Mouse (Mus musculus) left cerebral cortex, postnatal 14 days (tissue): ENCODE results near the gene Exoc3l. TPM values are rescaled to one million over a fixed set of nuclear protein-coding genes. Genes with fewer than 3 reads are reported as not detected.

Source experiments
- DNase-seq, 2 experiments: peaks; one replicate each; pipeline ENCODE4 v3.0.0; 2021 to 2022; ENCODE audit warnings: low spot score in 2 of 2, mixed read lengths in 1 of 2
- intact Hi-C: fragments of 180-260 bp; cut with DNase I; formaldehyde crosslinking; loops from one replicate; pipeline ENCODE4 v1.15.1; 2025
- microRNA-seq, 2 experiments: library from miRNA; unstranded; fragments of <30 nt; microRNA quantifications; one replicate each; pipeline ENCODE4 v1.2.0; 2022
- total RNA-seq, 2 experiments: library from RNA; stranded (reverse); gene quantifications; 2 replicates each; pipeline ENCODE4 v1.2.3; 2021

The Exoc3l gene
- total RNA-seq, 2 experiments from 2014 or later = 1.7 to 2.0 TPM

- DNase-seq = no peak
- intact Hi-C loops = no loop called here
Measured at GRCm38 (mm10) chr8:105257318-105258114, 38.4 kb downstream of the Exoc3l start.

GRCm38 (mm10) chr8:105254966-105255350 is 40.9 kb downstream of the Exoc3l start, which contains the start of gene B3gnt9:
B3gnt9 (minus strand) TSS chr8:105255153.
- peak in 1 of 2 experiments; percentile 45 for DNase-seq
- intact Hi-C loops = no loop called here

GRCm38 (mm10) chr8:105254152-105254965 is 41.5 kb downstream of the Exoc3l start:
- peak; percentile 89 to 92 for DNase-seq
- intact Hi-C loops = no loop called here

GRCm38 (mm10) chr8:105253766-105254151 is 42.1 kb downstream of the Exoc3l start:
- no peak for DNase-seq
- intact Hi-C loops = no loop called here

- intact Hi-C loops = no loop called here
- no peak for DNase-seq
Measured at GRCm38 (mm10) chr8:105252680-105253537, 43.0 kb downstream of the Exoc3l start.

DNA sequence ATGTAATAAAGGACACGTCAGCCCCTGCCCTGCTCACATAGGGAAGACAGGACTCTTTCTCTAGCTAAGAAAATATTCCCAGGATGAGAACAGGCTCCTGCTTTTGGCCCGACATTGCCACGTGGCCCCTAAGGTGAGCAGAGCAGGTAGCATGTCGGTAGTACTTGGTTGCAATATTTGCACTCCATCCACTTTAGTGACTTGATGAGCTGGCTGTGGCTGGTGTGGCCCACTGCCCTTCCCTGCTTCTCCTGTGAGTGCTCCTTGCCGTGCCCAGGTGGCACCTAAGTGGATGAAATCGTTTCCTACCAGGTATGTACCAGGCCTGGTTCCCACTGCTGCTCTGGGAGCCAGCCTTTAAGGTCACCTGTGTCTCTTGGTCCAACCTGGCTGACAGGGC is 43.9 kb downstream of the Exoc3l start:
- intact Hi-C loops = no loop called here
- no peak for DNase-seq

DNA sequence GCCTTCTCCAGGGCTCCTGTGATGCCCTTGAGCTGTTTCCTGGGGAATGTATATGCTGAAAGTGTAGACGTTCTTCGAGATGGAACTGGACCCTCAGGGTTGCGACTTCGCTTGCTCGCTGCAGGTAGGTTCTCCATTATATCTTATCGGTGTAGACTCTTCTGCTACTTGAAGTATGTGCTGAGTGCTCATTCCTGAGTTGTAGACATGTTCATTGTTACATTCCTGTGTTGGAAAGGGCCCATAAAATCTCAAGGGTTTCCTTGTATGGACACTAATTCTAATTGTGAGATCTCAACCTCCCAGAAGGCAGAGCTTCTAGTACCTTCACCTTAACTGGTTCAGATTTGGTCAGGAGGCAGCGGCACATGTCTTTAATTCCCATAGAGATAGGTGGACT is 54.9 kb downstream of the Exoc3l start:
- intact Hi-C loops = no loop called here
- no peak for DNase-seq

Small RNA genes within 50 kb of the gene (microRNA-seq; reads per million reads assigned to microRNA genes)
- 0 reads per million in 2 experiments for gene Gm27320
- 4,877 to 6,249 reads per million in 2 experiments for gene Mir328

Other genes starting within 250 kb of the Exoc3l start
- not detected for gene Ces3a, start 247.5 kb downstream of the Exoc3l start, total RNA-seq
- gene Ces3b, start 212.3 kb downstream of the Exoc3l start, total RNA-seq = not detected
- not detected for gene Ces4a, start 164.3 kb downstream of the Exoc3l start, total RNA-seq
- 10 to 100 TPM; 20.7 to 23.1 TPM for gene Cbfb, start 125.4 kb downstream of the Exoc3l start, total RNA-seq
- 10 to 100 TPM; 31.7 to 32.1 TPM for gene D230025D16Rik, start 71.0 kb downstream of the Exoc3l start, total RNA-seq
- 1 to 10 TPM; 2.6 to 4.8 TPM for gene B3gnt9, start 40.9 kb downstream of the Exoc3l start, total RNA-seq
- 1 to 10 TPM; 6.7 to 7.9 TPM for gene Tradd, start 31.5 kb downstream of the Exoc3l start, total RNA-seq
- gene Fbxl8, start 31.5 kb downstream of the Exoc3l start, total RNA-seq = under 1 TPM; 0.80 to 0.83 TPM
- 1 to 10 TPM; 1.5 to 2.3 TPM for gene Hsf4, start 26.3 kb downstream of the Exoc3l start, total RNA-seq
- gene Nol3, start 20.0 kb downstream of the Exoc3l start, total RNA-seq = 1 to 10 TPM; 4.5 to 5.1 TPM
- 10 to 100 TPM; 31.7 to 38.2 TPM for gene 4931428F04Rik, start 6.2 kb downstream of the Exoc3l start, total RNA-seq
- gene E2f4, start 1.6 kb upstream of the Exoc3l start, total RNA-seq = 10 to 100 TPM; 31.5 to 32.1 TPM
- gene Elmo3, start 9.5 kb upstream of the Exoc3l start, total RNA-seq = under 1 TPM; 0.31 to 0.91 TPM
- gene Lrrc29, start 30.2 kb upstream of the Exoc3l start, total RNA-seq = 1 to 10 TPM; 5.1 to 6.9 TPM
- gene Tmem208, start 30.3 kb upstream of the Exoc3l start, total RNA-seq = 10 to 100 TPM; 42.2 to 43.1 TPM
- 1 to 10 TPM; 2.8 to 2.9 TPM for gene Fhod1, start 51.9 kb upstream of the Exoc3l start, total RNA-seq
- 10 to 100 TPM; 25.0 to 35.1 TPM for gene Slc9a5, start 52.7 kb upstream of the Exoc3l start, total RNA-seq
- 1 to 10 TPM; 1.7 to 4.9 TPM for gene Plekhg4, start 77.2 kb upstream of the Exoc3l start, total RNA-seq
- not detected for gene Kctd19, start 117.4 kb upstream of the Exoc3l start, total RNA-seq
- gene Lrrc36, start 117.5 kb upstream of the Exoc3l start, total RNA-seq = under 1 TPM in 1 of 2 experiments, not detected in 1; 0.40 TPM
- 10 to 100 TPM; 41.2 to 49.7 TPM for gene Tppp3, start 175.4 kb upstream of the Exoc3l start, total RNA-seq
- 10 to 100 TPM; 26.8 to 27.5 TPM for gene Zdhhc1, start 200.8 kb upstream of the Exoc3l start, total RNA-seq
- gene Hsd11b2, start 222.7 kb upstream of the Exoc3l start, total RNA-seq = not detected